19 mouse cellular contexts compared by ENCODE assay signal in genomic region chr1:106567506-106567905, GRCm38 (mm10).
DNase-seq lines count a peak whose midpoint lies in the region; ATAC-seq and TF ChIP-seq lines count a peak whose summit lies in the region.
"Had no signal": no experiment of that assay in that cellular context is flagged by ENCODE, and none has a peak within 500 bp of the region (broad histone marks: within the 10 kb centered on the region; RNA-seq: fewer than 3 reads in every experiment).

No protein-coding gene starts in this region.

- TF ChIP-seq POLR2A in CH12.LX (IDR thresholded peaks at IDR 0.05; ENCODE audit: low read depth, low read length): no peak

- H3K79me2 ChIP-seq in CH12.LX (replicated peaks; ENCODE audit: control insufficient read depth, extremely low read depth, insufficient read depth, poor library complexity, severe bottlenecking): no peaks in the 10 kb centered on the region; the same call in 1 of the 2 replicates

- no peak; the same call in none of the 2 replicates for TF ChIP-seq RAD21 in CH12.LX (IDR thresholded peaks at IDR 0.05; ENCODE audit: low read depth, low read length)

- no peak for TF ChIP-seq CTCF in CH12.LX (conservative IDR thresholded peaks at IDR 0.05 in 1 of 2, IDR thresholded peaks at IDR 0.05 in 1 of 2; ENCODE audit: low read depth in 2 of 2, low read length in 2 of 2)

- TF ChIP-seq EP300 in CH12.LX (IDR thresholded peaks at IDR 0.05; ENCODE audit: low read length): peak; percentile 99

- H3K27me3 ChIP-seq in kidney, embryonic 16.5 days (ENCODE audit: insufficient read depth, low read length): no peaks in the 10 kb centered on the region
- no peaks in the 10 kb centered on the region for H3K27me3 ChIP-seq in CH12.LX (replicated peaks)
- no peaks in the 10 kb centered on the region for H3K27me3 ChIP-seq in splenic B cell, adult 2 months (ENCODE audit: control insufficient read depth, insufficient read depth, low read length, poor library complexity, severe bottlenecking)
- H3K27me3 ChIP-seq: embryonic facial prominence, embryonic 13.5 days; forebrain, embryonic 12.5 days; heart, embryonic 13.5 days; hindbrain, embryonic 12.5 days; intestine, embryonic 15.5 days had no signal

- H3K4me3 ChIP-seq in kidney, embryonic 16.5 days (ENCODE audit: low read length): no peak overlapping the region
- H3K4me3 ChIP-seq in CH12.LX (replicated peaks in 1 of 3; ENCODE audit: low read depth in 2 of 3, low read length in 2 of 3, poor library complexity in 1 of 3): no peak overlapping the region
- H3K4me3 ChIP-seq: embryonic facial prominence, embryonic 13.5 days; forebrain, embryonic 12.5 days; heart, embryonic 13.5 days; hindbrain, embryonic 12.5 days; intestine, embryonic 15.5 days had no signal

- no peaks in the 10 kb centered on the region for H3K36me3 ChIP-seq in kidney, embryonic 16.5 days (ENCODE audit: insufficient read depth, low read length)
- H3K36me3 ChIP-seq in CH12.LX (replicated peaks in 1 of 2; ENCODE audit: control insufficient read depth in 1 of 2, insufficient read depth in 1 of 2, low read length in 1 of 2): no peaks in the 10 kb centered on the region
- H3K36me3 ChIP-seq in splenic B cell, adult 2 months (ENCODE audit: control insufficient read depth, insufficient read depth, low read length, poor library complexity, severe bottlenecking): no peaks in the 10 kb centered on the region
- H3K36me3 ChIP-seq: embryonic facial prominence, embryonic 13.5 days; forebrain, embryonic 12.5 days; heart, embryonic 13.5 days; hindbrain, embryonic 12.5 days; intestine, embryonic 15.5 days had no signal

- 74% methylated on average over 5 of the region's 5 CpGs for WGBS in kidney, embryonic 16.5 days

- H3K4me2 ChIP-seq in kidney, embryonic 16.5 days (replicated peaks; ENCODE audit: low read depth, low read length): no peak overlapping the region
- peak overlapping the region; percentile 65; the same call in 1 of the 2 replicates for H3K4me2 ChIP-seq in CH12.LX (ENCODE audit: insufficient read depth, low read depth, poor library complexity, severe bottlenecking)
- H3K4me2 ChIP-seq: embryonic facial prominence, embryonic 13.5 days; forebrain, embryonic 12.5 days; heart, embryonic 13.5 days; hindbrain, embryonic 12.5 days; intestine, embryonic 15.5 days had no signal

- H3K4me1 ChIP-seq in kidney, embryonic 16.5 days (ENCODE audit: insufficient read depth, low read length): peaks cover 35% of the 10 kb centered on the region
- H3K4me1 ChIP-seq in CH12.LX (ENCODE audit: control insufficient read depth in 1 of 2, insufficient read depth in 2 of 2): peaks cover 53 to 95% of the 10 kb centered on the region in 2 experiments

- H3K9ac ChIP-seq in kidney, embryonic 16.5 days (replicated peaks; ENCODE audit: low read length): no peak overlapping the region
- no peak overlapping the region for H3K9ac ChIP-seq in CH12.LX (ENCODE audit: insufficient read depth, low read depth)
- H3K9ac ChIP-seq: embryonic facial prominence, embryonic 13.5 days; forebrain, embryonic 12.5 days; forebrain, postnatal 0 days; heart, embryonic 13.5 days; hindbrain, embryonic 12.5 days; intestine, embryonic 15.5 days had no signal

- no peak for DNase-seq in kidney, postnatal 25 days
- peak; percentile 47 for DNase-seq in CD4-positive helper T cell, adult 2 months (ENCODE audit: low read depth, low spot score)
- DNase-seq in CH12.LX (ENCODE audit: extremely low read depth): peak; percentile 87
- DNase-seq in splenic B cell, adult 2 months (ENCODE audit: low read depth, low spot score): peak; percentile 71
- no peak for DNase-seq in adrenal gland, postnatal 25 days
- no peak for DNase-seq in retina, postnatal 1 day
- DNase-seq: adrenal gland, postnatal 10 days; cerebellum, adult 11-12 months; cerebellum, adult 9-10 months; cerebellum, postnatal 25 days; forebrain, postnatal 0 days; gastrocnemius, postnatal 14 days; heart, postnatal 4 days had no signal

- H3K9me3 ChIP-seq in kidney, embryonic 16.5 days (ENCODE audit: low read length): no peaks in the 10 kb centered on the region
- H3K9me3 ChIP-seq in CH12.LX (replicated peaks; ENCODE audit: low read length): no peaks in the 10 kb centered on the region
- H3K9me3 ChIP-seq: embryonic facial prominence, embryonic 13.5 days; forebrain, embryonic 12.5 days; heart, embryonic 13.5 days; hindbrain, embryonic 12.5 days; intestine, embryonic 15.5 days had no signal

- dilution Hi-C loops in CH12.LX (cut with MboI; ENCODE audit: extremely low pct_ligation_motif_present, extremely low pct_unique_long_range_greater_than_20kb, low sequenced_read_pairs): no loop called here

- H3K27ac ChIP-seq in kidney, embryonic 16.5 days (ENCODE audit: low read length): peak overlapping the region; percentile 5; the same call in 1 of the 2 replicates
- peak overlapping the region; percentile 26 for H3K27ac ChIP-seq in CH12.LX (ENCODE audit: insufficient read depth, low read depth)
- H3K27ac ChIP-seq: embryonic facial prominence, embryonic 13.5 days; forebrain, embryonic 12.5 days; heart, embryonic 13.5 days; hindbrain, embryonic 12.5 days; intestine, embryonic 15.5 days had no signal

- no peak for ATAC-seq in kidney, embryonic 16.5 days (ENCODE audit: low FRiP score, low TSS enrichment)
- ATAC-seq: forebrain, postnatal 0 days had no signal

- in situ Hi-C loops in CH12.LX (cut with MboI; ENCODE audit: low pct_ligation_motif_present, low pct_unique_long_range_greater_than_20kb, low sequenced_read_pairs): no loop called here

TF ChIP-seq in CH12.LX, 34 proteins besides CTCF, POLR2A, EP300 and RAD21:
- TF ChIP-seq JUN (IDR thresholded peaks at IDR 0.05; ENCODE audit: insufficient read depth, low read depth, low read length): peak; percentile 96
- peak; percentile 98 for TF ChIP-seq BHLHE40 (IDR thresholded peaks at IDR 0.05; ENCODE audit: low read depth, low read length)
- no peak for TF ChIP-seq ZKSCAN1 (IDR thresholded peaks at IDR 0.05; ENCODE audit: borderline replicate concordance, low read depth, low read length)
- TF ChIP-seq CHD1 (IDR thresholded peaks at IDR 0.05; ENCODE audit: low read depth, low read length): no peak
- TF ChIP-seq ETS1 (conservative IDR thresholded peaks at IDR 0.05; ENCODE audit: low read depth, low read length): peak; percentile 98
- peak; percentile 67; the same call in 1 of the 2 replicates for TF ChIP-seq SIN3A (IDR thresholded peaks at IDR 0.05; ENCODE audit: low read length)
- TF ChIP-seq E2F4 (IDR thresholded peaks at IDR 0.05; ENCODE audit: insufficient replicate concordance, low read depth, low read length): no peak
- TF ChIP-seq ZNF384 (IDR thresholded peaks at IDR 0.05; ENCODE audit: low read depth, low read length): peak; percentile 48; the same call in 1 of the 2 replicates
- no peak for TF ChIP-seq KAT2A (IDR thresholded peaks at IDR 0.05; ENCODE audit: insufficient replicate concordance, low read length)
- no peak for TF ChIP-seq NELFE (IDR thresholded peaks at IDR 0.05; ENCODE audit: low read depth, low read length)
- no peak for TF ChIP-seq NRF1 (IDR thresholded peaks at IDR 0.05; ENCODE audit: low read depth, low read length)
- TF ChIP-seq MEF2A (IDR thresholded peaks at IDR 0.05; ENCODE audit: borderline replicate concordance, low read depth, low read length): peak; percentile 97
- TF ChIP-seq MYC (IDR thresholded peaks at IDR 0.05; ENCODE audit: low read depth, low read length): peak; percentile 92
- no peak for TF ChIP-seq HCFC1 (IDR thresholded peaks at IDR 0.05; ENCODE audit: low read depth, low read length)
- TF ChIP-seq USF1 (IDR thresholded peaks at IDR 0.05; ENCODE audit: low read depth, low read length): no peak
- no peak for TF ChIP-seq ZC3H11A (IDR thresholded peaks at IDR 0.05; ENCODE audit: low read depth, low read length)
- 0 out of 2 replicates have a peak, but pooled peaks have one; percentile 33 for TF ChIP-seq TBP (conservative IDR thresholded peaks at IDR 0.05; ENCODE audit: low read depth, low read length)
- TF ChIP-seq SMC3 (IDR thresholded peaks at IDR 0.05; ENCODE audit: low read depth, low read length): 0 out of 2 replicates have a peak, but pooled peaks have one; percentile 12
- no peak for TF ChIP-seq USF2 (conservative IDR thresholded peaks at IDR 0.05; ENCODE audit: low read depth, low read length)
- TF ChIP-seq UBTF (IDR thresholded peaks at IDR 0.05; ENCODE audit: low read depth, low read length): no peak
- TF ChIP-seq POLR2AphosphoS2 (IDR thresholded peaks at IDR 0.05; ENCODE audit: low read depth, low read length): no peak
- peak; percentile 98 for TF ChIP-seq JUND (conservative IDR thresholded peaks at IDR 0.05; ENCODE audit: low read depth, low read length)
- TF ChIP-seq IRF4 (IDR thresholded peaks at IDR 0.05; ENCODE audit: low read depth, low read length): peak; percentile 99
- peak; percentile 97 for TF ChIP-seq RCOR1 (conservative IDR thresholded peaks at IDR 0.05; ENCODE audit: low read depth, low read length)
- TF ChIP-seq TCF12 (IDR thresholded peaks at IDR 0.05; ENCODE audit: low read depth, low read length): peak; percentile 93
- TF ChIP-seq CHD2 (IDR thresholded peaks at IDR 0.05; ENCODE audit: low read length): peak; percentile 85
- TF ChIP-seq MAZ (IDR thresholded peaks at IDR 0.05; ENCODE audit: low read depth, low read length): peak; percentile 74
- TF ChIP-seq ELF1 (IDR thresholded peaks at IDR 0.05; ENCODE audit: low read depth, low read length): no peak
- no peak for TF ChIP-seq PAX5 (IDR thresholded peaks at IDR 0.05; ENCODE audit: low read length)
- TF ChIP-seq MAFK (IDR thresholded peaks at IDR 0.05; ENCODE audit: insufficient replicate concordance, low read length): 0 out of 2 replicates have a peak, but pooled peaks have one; percentile 79
- peak; percentile 79 for TF ChIP-seq MAX (IDR thresholded peaks at IDR 0.05; ENCODE audit: low read length)
- TF ChIP-seq ZMIZ1 (IDR thresholded peaks at IDR 0.05; ENCODE audit: low read depth, low read length): no peak
- peak; percentile 74; the same call in 1 of the 2 replicates for TF ChIP-seq MXI1 (IDR thresholded peaks at IDR 0.05; ENCODE audit: low read depth, low read length)

Comparison
In these comparisons a context has a peak if more than half of its experiments do, and no peak if none do; other contexts are left out.
1. DNase-seq: peak in CD4-positive helper T cell, adult 2 months (single experiment), CH12.LX (single experiment) and splenic B cell, adult 2 months (single experiment); none in kidney, postnatal 25 days (0 of 2), adrenal gland, postnatal 25 days (single experiment) and retina, postnatal 1 day (single experiment).